Mouse (Mus musculus) ES-Bruce4 (cell line): Measurements from ENCODE around the gene Casc1. TPM values are rescaled to one million over a fixed set of nuclear protein-coding genes. Genes with fewer than 3 reads are reported as not detected.

ENCODE experiments used
- H3K27ac ChIP-seq: 2 replicates; pipeline ENCODE4 v1.5.1; 2012; ENCODE audit warnings: low read length, inconsistent platforms; ENCODE audit not compliant: insufficient read depth
- H3K27me3 ChIP-seq: 2 replicates; pipeline ENCODE4 v1.6.1; 2012; ENCODE audit warnings: mild to moderate bottlenecking, low read length, inconsistent platforms; ENCODE audit not compliant: control insufficient read depth, poor library complexity, insufficient read depth, severe bottlenecking
- H3K36me3 ChIP-seq: 2 replicates; pipeline ENCODE4 v1.6.1; 2012; ENCODE audit warnings: inconsistent platforms, mild to moderate bottlenecking, low read length, moderate library complexity; ENCODE audit not compliant: control insufficient read depth, poor library complexity, insufficient read depth, severe bottlenecking
- H3K4me1 ChIP-seq: one replicate; pipeline ENCODE4 v1.8.1; 2011; ENCODE audit warnings: low read length; ENCODE audit not compliant: control insufficient read depth, insufficient read depth
- H3K4me3 ChIP-seq: 2 replicates; pipeline ENCODE4 v1.5.1; 2011; ENCODE audit warnings: low read depth, mild to moderate bottlenecking, low read length
- H3K9ac ChIP-seq: 2 replicates; pipeline ENCODE4 v1.6.1; 2012; ENCODE audit warnings: low read depth, mild to moderate bottlenecking, inconsistent platforms; ENCODE audit not compliant: poor library complexity, severe bottlenecking
- H3K9me3 ChIP-seq: replicated peaks from 2 replicates; pipeline ENCODE4 v1.6.1; 2012; ENCODE audit warnings: mild to moderate bottlenecking, low read length, inconsistent platforms; ENCODE audit not compliant: control insufficient read depth, poor library complexity, insufficient read depth, severe bottlenecking
- CTCF ChIP-seq: IDR thresholded peaks from one replicate; pipeline ENCODE4 v1.8.1; 2011; ENCODE audit warnings: low read depth, low read length
- EP300 ChIP-seq: IDR thresholded peaks from 2 replicates; pipeline ENCODE4 v1.6.1; 2011; ENCODE audit warnings: low read depth, low read length; ENCODE audit not compliant: insufficient read depth
- POLR2A ChIP-seq: IDR thresholded peaks from one replicate; pipeline ENCODE4 v1.8.1; 2011; ENCODE audit warnings: low read length; ENCODE audit not compliant: insufficient read depth
- polyA plus RNA-seq: library from polyadenylated mRNA; stranded (reverse); fragments of >200 nt; gene quantifications from 2 replicates; pipeline ENCODE4 v1.2.4, GENCODE M21; 2011; ENCODE audit warnings: low read depth; ENCODE audit not compliant: missing spikeins, insufficient read depth, insufficient read length

Casc1 gene
- polyA plus RNA-seq, 1 experiment: 0.55 TPM

DNA sequence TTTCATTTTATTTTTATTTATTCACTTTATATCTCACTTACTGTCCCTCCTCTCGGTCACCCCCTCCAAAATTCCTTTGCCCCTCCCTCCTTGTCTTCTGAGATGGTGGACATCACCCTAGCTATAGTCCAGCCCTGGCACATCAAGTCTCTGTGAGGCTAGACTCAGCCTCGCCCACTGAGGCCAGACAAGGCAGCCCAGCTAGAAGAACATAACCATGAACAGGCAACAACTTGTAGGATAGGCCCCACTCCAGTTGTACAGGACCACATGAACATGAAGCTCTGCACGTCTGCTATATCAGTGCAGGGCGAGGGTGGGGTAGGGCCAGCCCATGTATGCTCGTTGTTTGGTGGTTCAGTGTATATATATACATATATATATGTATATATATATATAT is 78.8 kb downstream of the Casc1 start:
- no peak overlapping the region for H3K4me3 ChIP-seq
- H3K9ac ChIP-seq: no peak overlapping the region
- no peaks in the 10 kb centered on the region for H3K27me3 ChIP-seq
- H3K27ac ChIP-seq: no peak overlapping the region
- no peaks in the 10 kb centered on the region for H3K9me3 ChIP-seq
- no peaks in the 10 kb centered on the region for H3K4me1 ChIP-seq
- no peak for TF ChIP-seq EP300
- no peak for TF ChIP-seq POLR2A
- TF ChIP-seq CTCF: no peak
- no peaks in the 10 kb centered on the region for H3K36me3 ChIP-seq

DNA sequence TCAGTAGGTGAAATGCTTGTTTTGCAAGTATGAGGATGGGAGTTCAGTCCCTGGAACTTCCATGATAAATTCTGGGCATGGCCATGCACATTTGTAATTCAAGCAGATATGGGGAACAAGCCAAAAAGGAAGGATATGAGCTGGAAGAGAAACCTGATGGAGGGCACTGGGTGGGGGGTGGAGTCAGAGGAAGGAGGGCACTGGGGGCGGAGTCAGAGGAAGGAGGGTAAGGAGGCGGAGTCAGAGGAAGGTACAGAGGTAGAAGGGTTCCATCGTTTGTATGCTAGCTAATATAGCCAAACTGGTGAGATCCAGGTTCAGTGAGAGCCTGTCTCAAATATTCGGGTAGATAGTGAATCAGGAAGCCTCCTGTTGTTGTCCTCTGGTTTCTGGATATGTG is 81.2 kb downstream of the Casc1 start:
- H3K27ac ChIP-seq: no peak overlapping the region
- H3K27me3 ChIP-seq: no peaks in the 10 kb centered on the region
- no peaks in the 10 kb centered on the region for H3K36me3 ChIP-seq
- no peaks in the 10 kb centered on the region for H3K9me3 ChIP-seq
- TF ChIP-seq POLR2A (no peak), EP300 (no peak), CTCF (no peak)
- no peak overlapping the region for H3K9ac ChIP-seq
- H3K4me3 ChIP-seq: no peak overlapping the region
- H3K4me1 ChIP-seq: no peaks in the 10 kb centered on the region

DNA sequence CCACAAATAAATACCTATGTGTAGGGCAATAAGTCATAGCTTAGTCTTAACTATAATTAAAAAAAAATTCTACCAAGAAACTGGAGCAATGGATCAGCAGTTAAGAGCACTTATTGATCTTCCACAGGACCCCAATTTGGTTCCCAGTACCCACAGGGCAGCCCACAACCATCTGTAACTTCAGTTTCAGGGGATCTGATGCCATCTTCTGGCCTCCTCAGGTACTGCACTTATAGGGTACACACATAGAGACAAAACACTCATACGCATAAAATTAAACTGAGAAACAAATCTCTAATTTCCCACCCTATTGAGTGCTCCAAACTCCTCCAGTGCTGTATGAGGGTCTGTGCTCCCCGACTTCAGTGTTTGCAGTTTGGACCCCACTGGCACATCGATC is 83.2 kb downstream of the Casc1 start:
- Histone ChIP-seq H3K27ac (no peak overlapping the region), H3K4me3 (no peak overlapping the region), H3K9me3 (no peaks in the 10 kb centered on the region), H3K27me3 (no peaks in the 10 kb centered on the region), H3K36me3 (no peaks in the 10 kb centered on the region), H3K9ac (no peak overlapping the region), H3K4me1 (no peaks in the 10 kb centered on the region)
- no peak for TF ChIP-seq EP300
- TF ChIP-seq CTCF: peak; percentile 25

DNA sequence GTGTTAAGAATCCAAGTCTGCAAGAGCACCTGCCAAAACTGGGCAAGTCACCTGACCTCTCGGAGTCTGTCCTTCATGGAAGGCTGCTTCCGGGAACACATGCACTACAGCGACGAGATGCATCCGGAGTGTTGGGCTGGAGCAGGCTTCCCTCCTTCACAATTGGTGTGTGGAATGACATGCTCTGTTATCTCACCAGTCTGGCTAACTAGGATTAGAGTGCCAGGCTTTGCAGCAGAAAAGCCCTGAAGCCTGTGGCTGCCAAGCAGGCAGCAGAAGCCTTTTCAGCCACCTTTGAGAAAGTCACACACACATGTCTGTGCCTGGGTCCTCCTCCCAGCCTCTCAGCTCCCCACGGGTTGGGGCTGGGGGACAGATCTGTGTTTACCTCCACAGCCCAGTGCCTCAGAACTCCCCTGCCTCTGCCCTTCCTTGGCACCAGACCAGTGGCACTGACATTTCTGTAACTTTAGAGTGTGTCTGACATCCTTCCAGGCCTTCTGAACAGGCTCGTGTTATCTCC is 85.2 kb downstream of the Casc1 start:
- Histone ChIP-seq H3K4me1 (no peaks in the 10 kb centered on the region), H3K4me3 (no peak overlapping the region), H3K9me3 (no peaks in the 10 kb centered on the region), H3K27me3 (no peaks in the 10 kb centered on the region), H3K9ac (no peak overlapping the region), H3K27ac (no peak overlapping the region), H3K36me3 (no peaks in the 10 kb centered on the region)
- no peak for TF ChIP-seq POLR2A
- TF ChIP-seq EP300: no peak
- TF ChIP-seq CTCF: no peak

Other genes with a start within 250 kb of the Casc1 start
- 141 and 170 TPM in 2 replicates for gene Bcat1, start 134.8 kb downstream of the Casc1 start, polyA plus RNA-seq
- 0.91 and 1.1 TPM in 2 replicates for gene Lrmp, start 95.4 kb downstream of the Casc1 start, polyA plus RNA-seq
- gene Etfrf1, start 129 bp upstream of the Casc1 start, polyA plus RNA-seq: 24.6 and 28.6 TPM in 2 replicates
- 101 and 104 TPM in 2 replicates for gene Kras, start 39.2 kb upstream of the Casc1 start, polyA plus RNA-seq